Mouse (Mus musculus): ENCODE results near the gene Plxnb3. TPM values are rescaled to one million over a fixed set of nuclear protein-coding genes. Genes with fewer than 3 reads are reported as not detected.

The Plxnb3 gene
- not detected for total RNA-seq (2023)

DNA sequence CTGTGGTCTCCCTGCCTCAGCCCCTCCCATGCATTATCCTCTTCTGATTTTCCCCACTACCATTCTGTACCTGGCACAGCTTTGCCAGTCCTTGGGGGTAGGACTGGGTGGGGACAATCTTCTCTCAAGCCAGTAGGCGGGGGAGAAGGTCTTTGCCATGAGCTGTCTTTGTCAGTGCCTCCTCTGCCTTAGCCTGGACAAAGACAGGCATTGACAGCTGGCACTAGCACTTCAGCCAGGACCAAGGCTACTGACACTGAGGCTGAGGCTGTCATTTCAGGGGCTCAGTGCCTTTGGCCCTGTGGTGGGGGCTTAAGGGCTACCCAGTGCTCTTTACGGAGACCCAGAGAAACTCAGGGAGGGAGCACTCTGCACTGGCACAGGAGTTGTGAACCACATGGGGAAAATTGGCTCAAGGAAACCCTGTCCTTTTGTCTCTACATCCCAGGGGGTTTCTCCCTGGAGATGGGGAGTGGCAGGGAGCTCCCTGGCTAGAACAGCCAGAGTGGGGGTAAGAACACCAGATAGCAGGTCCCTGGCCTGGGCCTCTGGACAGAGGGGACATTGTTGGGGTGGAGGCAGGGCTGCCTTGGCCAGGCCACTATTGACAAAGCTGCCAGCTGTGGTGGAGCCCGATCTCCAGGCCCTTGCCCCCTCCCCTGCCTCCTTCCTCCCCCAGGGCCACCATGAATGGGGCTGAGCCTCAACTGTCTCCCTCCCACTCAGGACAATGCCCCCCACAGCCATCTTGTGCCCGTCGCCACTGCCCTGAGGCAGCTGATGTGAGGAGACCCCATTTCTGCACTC, at the start of gene Plxnb3:
Gene Plxnb3, plus strand, starts transcription at position 757 of the 807 bp plus-strand sequence.

GRCm38 (mm10) chrX:73716109-73716661, 40.7 kb upstream of the Plxnb3 start, which contains the start of the genes Bcap31 and Abcd1:
TSS of gene Bcap31 (minus strand) at chrX:73716175.
TSS of gene Abcd1 (plus strand) at chrX:73716597.

DNA sequence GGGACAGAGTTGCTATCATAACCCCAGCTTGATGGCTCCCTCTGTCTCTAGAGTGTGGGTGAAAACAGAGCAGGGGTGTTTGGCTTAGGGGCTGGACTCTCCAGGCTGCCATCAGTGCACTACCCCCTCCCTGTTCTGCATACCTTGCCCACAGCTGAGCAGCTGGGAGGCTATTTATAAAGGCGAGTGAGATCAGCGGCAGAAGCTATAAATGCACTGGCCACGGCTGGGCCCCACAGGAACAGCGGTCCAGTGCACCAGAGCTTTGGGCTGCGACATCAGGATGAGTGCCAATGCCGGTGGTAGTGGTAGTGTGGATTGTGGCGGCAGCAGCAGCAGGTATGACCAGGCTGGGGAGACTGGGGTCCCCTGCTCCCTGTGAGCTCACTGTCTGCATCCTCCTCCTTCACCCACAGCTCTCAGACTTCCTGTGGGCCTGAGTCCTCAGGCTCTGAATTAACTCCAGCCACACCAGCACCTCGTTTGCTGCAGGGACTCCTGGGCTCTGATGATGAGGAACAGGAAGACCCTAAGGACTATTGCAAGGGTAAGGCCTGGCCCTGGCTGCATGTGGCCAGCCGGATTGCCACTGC, 17.4 kb downstream of the Plxnb3 start, which contains the start of gene Srpk3:
Gene Srpk3, plus strand, starts transcription at position 238 of the 593 bp plus-strand sequence.

DNA sequence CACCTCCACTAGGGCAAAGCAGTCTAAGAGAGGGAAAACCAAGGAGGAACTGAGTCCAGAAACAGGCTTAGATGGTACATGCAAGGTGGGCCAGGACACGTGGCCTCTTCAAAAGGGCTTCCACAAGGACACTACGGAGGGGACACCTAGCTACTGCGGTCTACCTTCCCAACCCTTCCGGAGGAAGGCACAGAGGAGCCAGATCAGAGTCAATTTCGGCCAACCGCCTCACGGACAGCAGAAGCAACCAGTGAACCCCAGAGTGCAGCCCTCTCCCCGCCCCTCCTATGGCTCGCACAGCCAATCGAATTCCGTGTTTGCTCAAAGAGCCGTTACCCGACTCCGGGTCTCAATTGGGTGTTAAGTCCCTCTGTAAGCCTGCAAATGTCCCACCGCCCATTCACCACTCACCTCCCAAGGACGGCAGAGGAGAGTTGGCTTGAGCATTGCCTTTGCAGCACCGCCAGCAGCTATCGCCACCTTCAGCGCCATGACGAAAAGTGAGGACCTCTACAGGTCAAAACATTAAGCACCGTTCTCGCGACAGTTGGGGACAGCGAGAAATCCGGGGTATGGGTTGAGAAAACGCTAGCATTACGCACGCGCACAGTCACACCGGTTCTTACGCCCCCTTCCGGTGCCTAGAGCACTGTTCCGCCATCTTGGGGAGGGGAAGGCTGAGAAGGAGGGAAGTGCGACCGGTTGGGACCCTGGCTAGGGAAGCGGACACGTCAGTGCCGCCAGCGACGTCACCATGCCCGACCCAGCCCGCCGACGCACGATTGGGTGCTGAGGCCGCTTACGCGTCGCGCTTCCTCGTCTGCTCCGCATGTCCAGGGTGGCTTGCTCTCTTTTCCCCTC, 29.7 kb downstream of the Plxnb3 start, which contains the start of the genes Idh3g and Ssr4:
Gene Idh3g, minus strand, starts transcription at position 534 of the 861 bp plus-strand sequence.
Gene Ssr4, plus strand, starts transcription at position 665 of the 861 bp plus-strand sequence.

Other genes starting within 250 kb of the Plxnb3 start
- gene Dusp9, start 117.7 kb upstream of the Plxnb3 start, total RNA-seq (2023) = 0.31 TPM
- gene Pnck, start 97.0 kb upstream of the Plxnb3 start, total RNA-seq (2023) = 2.1 TPM
- 0.58 TPM for gene Slc6a8, start 83.9 kb upstream of the Plxnb3 start, total RNA-seq (2023)
- 111 TPM for gene Bcap31, start 40.9 kb upstream of the Plxnb3 start, total RNA-seq (2023)
- 32.7 TPM for gene Abcd1, start 40.5 kb upstream of the Plxnb3 start, total RNA-seq (2023)
- gene Srpk3, start 17.3 kb downstream of the Plxnb3 start, total RNA-seq (2023) = 9.7 TPM
- gene Idh3g, start 29.8 kb downstream of the Plxnb3 start, total RNA-seq (2023) = 124 TPM
- gene Ssr4, start 29.9 kb downstream of the Plxnb3 start, total RNA-seq (2023) = 116 TPM
- gene Pdzd4, start 67.9 kb downstream of the Plxnb3 start, total RNA-seq (2023) = 1.2 TPM
- not detected for gene Avpr2, start 135.0 kb downstream of the Plxnb3 start, total RNA-seq (2023)
- gene L1cam, start 139.0 kb downstream of the Plxnb3 start, total RNA-seq (2023) = 21.3 TPM
- gene Arhgap4, start 164.8 kb downstream of the Plxnb3 start, total RNA-seq (2023) = 313 TPM
- 69.4 TPM for gene Naa10, start 164.9 kb downstream of the Plxnb3 start, total RNA-seq (2023)
- 3.4 TPM for gene Renbp, start 173.8 kb downstream of the Plxnb3 start, total RNA-seq (2023)
- 93.0 TPM for gene Hcfc1, start 209.3 kb downstream of the Plxnb3 start, total RNA-seq (2023)